Mouse (Mus musculus) cerebral cortex, adult 2 months (tissue): ENCODE results near the gene Pde4d.

Source experiments
- WGBS: fragments of 180-500 bp; shearing (Covaris S2); methylation state at CpG from one replicate; pipeline ENCODE4 v1.1.7; 2018; 5-methylcytosine and 5-hydroxymethylcytosine counted together

Gene Pde4d

DNA sequence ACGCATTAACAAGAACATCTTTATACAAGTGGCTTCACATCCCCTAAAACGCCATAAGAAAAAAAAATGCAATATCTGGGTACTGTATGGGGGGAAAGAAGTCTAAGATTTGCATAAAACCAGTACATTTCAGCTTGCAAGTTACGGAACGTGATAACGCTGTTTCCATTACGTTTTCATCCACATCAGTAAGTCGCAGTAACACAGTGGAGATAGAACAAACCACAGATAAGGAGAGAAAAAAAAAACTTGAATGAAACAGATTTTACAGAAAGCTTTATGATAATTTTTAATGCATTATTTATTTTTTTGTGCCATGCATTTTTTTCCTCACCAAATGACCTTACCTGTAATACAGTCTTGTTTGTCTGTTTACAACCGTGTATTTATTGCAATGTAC lies 1504.4 kb downstream of the Pde4d start:
- WGBS: 87% methylated on average over 8 of the region's 8 CpGs

GRCm38 (mm10) chr13:109957953-109958352 lies 1508.2 kb downstream of the Pde4d start:
- 55% methylated on average over 4 of the region's 4 CpGs for WGBS

DNA sequence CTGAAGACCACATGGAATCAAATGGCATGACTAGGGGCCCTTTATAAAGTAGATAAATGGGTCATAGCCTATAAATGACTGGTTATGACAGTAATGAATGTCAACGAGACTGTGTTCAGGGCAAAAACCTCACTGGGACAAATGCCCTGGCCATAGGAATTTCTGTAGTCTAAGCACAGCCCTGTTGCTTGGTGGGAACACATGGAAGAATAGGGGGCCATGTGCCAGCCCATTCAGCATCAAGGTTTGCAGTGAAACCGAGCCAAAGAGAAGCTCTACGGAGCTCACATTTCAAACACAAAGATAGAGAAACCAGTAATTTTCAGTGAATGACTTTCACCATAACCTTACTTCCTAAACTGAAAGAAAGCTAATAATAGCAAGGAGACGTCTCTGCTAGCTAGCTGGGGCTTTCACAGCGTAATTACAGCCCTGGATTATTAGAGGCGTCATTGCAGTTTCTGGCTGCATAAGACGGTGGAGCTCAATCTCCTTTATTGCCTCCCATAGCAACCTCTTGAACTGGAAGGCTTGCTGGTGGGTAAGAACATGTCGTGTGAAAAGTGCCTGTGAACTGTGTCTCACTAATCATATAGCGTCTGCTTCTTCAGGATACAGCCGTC lies 1533.2 kb downstream of the Pde4d start:
- WGBS: 43% methylated on average over 10 of the region's 10 CpGs

DNA sequence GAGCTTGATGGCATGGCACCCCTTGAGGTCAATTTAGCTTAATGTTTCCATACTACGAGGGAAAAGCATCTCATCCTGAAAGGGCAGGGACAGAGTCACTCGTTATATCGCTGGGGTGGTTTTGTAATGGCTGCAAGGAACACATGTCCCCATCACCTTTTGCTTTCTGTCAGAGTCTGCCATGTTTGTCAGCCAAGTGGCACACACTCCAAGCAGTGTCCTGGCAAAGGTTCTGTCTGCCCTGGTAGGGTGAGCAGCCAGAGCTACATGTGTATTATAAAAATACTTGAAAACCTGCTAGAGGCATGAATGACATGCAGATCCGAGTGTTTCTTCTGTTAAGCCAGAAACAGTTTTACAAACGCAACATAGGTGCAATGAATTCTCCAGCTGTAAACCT lies 1535.7 kb downstream of the Pde4d start:
- WGBS: 91% methylated on average over 5 of the region's 5 CpGs

DNA sequence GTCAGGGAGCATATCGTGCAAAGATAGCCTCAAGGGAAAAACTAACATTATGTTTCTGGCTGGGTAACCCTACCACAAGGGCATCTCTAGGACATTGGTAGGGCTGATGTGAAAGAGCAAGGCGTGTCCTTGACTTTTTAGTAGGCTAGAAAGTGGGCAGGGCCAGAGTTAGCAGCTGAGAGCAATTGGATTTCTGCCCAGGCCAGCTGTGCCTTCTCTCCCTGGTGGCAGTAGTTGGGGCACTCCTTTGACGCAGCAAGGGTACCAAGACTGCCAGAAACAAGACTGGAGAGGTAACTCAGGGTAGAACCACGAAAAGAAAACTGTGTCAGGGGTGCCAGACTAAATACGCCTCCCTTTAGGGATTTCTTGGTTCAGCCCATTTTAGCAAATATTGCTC lies 1536.1 kb downstream of the Pde4d start:
- 58% methylated on average over 5 of the region's 5 CpGs for WGBS

DNA sequence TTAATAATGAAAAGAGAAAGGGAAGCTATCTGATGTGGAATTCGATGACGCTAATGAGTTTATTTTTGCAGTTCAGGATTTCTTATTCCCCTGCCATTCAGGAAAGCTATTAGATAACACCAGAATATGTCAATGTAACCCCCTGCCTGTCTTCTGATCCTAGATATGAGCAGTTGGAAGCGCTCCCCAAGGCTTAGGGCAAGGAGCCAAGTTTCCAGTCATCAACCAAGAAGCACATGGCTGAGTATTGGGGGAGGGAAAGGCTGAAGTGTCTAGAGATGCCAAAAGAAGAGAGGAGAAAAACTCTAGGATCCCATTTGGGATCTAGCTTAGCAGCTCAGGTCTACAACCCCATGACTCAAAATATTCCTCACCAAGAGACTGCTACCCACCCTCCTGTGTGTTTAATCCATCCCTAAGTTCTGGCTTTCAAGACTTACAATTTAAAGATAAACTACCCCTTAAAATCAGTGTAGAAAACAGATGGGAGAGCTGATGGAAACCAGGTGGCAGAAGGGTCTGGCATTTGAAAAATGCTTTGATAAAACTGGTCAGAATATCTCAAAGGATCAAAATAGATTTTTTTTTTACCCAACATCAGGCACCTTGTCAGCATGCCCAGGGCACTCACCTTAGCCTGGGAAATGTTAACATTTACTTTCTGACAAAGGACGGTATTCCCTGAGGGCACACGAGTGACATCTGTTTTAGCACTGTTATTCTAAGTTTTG lies 1543.2 kb downstream of the Pde4d start:
- 54% methylated on average over 5 of the region's 5 CpGs for WGBS

GRCm38 (mm10) chr13:109994240-109994764 lies 1544.6 kb downstream of the Pde4d start:
- WGBS: 66% methylated on average over 3 of the region's 3 CpGs

GRCm38 (mm10) chr13:110002081-110002480 lies 1552.3 kb downstream of the Pde4d start:
- 73% methylated on average over 3 of the region's 3 CpGs for WGBS
